Mouse (Mus musculus) MEL (cell line): Measurements from ENCODE around the gene Gm6096. TPM values are rescaled to one million over a fixed set of nuclear protein-coding genes. Genes with fewer than 3 reads are reported as not detected.

Experiments used
- DNase-seq: peaks from one replicate; pipeline ENCODE4 v3.0.0; 2011; ENCODE audit warnings: low read depth, low spot score
- H3K27ac ChIP-seq: 2 replicates; pipeline ENCODE4 v1.5.1; 2012; ENCODE audit warnings: low read depth, mild to moderate bottlenecking, control low read depth, low read length, moderate library complexity; ENCODE audit not compliant: control insufficient read depth
- H3K27me3 ChIP-seq, 2 experiments: fragments of 150-350 bp in 1 of 2; sonication (generic) in 1 of 2; 2 replicates each; pipeline ENCODE4 v1.6.1; 2012; ENCODE audit warnings: low read length in 2 of 2, mild to moderate bottlenecking in 2 of 2, improper control_type of control experiment in 1 of 2, moderate library complexity in 1 of 2; ENCODE audit not compliant: insufficient read depth in 2 of 2, control insufficient read depth in 1 of 2
- H3K36me3 ChIP-seq, 2 experiments: 2 replicates each; pipeline ENCODE4 v1.6.1; 2012 to 2014; ENCODE audit warnings: low read length in 2 of 2, improper control_type of control experiment in 1 of 2, inconsistent platforms in 1 of 2, mild to moderate bottlenecking in 1 of 2; ENCODE audit not compliant: insufficient read depth in 2 of 2, control insufficient read depth in 1 of 2
- H3K4me1 ChIP-seq, 2 experiments: fragments of 150-350 bp in 1 of 2; sonication (generic) in 1 of 2; 2 replicates each; pipeline ENCODE4 v1.6.1; 2012; ENCODE audit warnings: low read length in 2 of 2, improper control_type of control experiment in 1 of 2, mild to moderate bottlenecking in 1 of 2; ENCODE audit not compliant: insufficient read depth in 2 of 2, control insufficient read depth in 1 of 2
- H3K4me3 ChIP-seq, 2 experiments: fragments of 150-350 bp in 1 of 2; sonication (generic) in 1 of 2; 2 replicates each; pipeline ENCODE4 v1.5.1; 2012; ENCODE audit warnings: low read depth in 2 of 2, low read length in 2 of 2, mild to moderate bottlenecking in 2 of 2, moderate library complexity in 2 of 2, control low read depth in 1 of 2, improper control_type of control experiment in 1 of 2; ENCODE audit not compliant: control insufficient read depth in 1 of 2, insufficient read depth in 1 of 2
- H3K79me2 ChIP-seq: 2 replicates; pipeline ENCODE4 v1.6.1; 2012; ENCODE audit warnings: mild to moderate bottlenecking, low read length, moderate library complexity; ENCODE audit not compliant: control insufficient read depth, poor library complexity, insufficient read depth
- H3K9ac ChIP-seq: 2 replicates; pipeline ENCODE4 v1.6.1; 2012; ENCODE audit warnings: low read depth, mild to moderate bottlenecking, control low read depth, low read length, moderate library complexity; ENCODE audit not compliant: control insufficient read depth, poor library complexity, severe bottlenecking
- H3K9me3 ChIP-seq: fragments of 150-350 bp; sonication (generic); replicated peaks from 2 replicates; pipeline ENCODE4 v1.6.1; 2012; ENCODE audit warnings: mild to moderate bottlenecking, low read length, improper control_type of control experiment, moderate library complexity; ENCODE audit not compliant: insufficient read depth
- BHLHE40 ChIP-seq: IDR thresholded peaks from 2 replicates; pipeline ENCODE4 v1.6.1; 2012; ENCODE audit warnings: low read depth, mild to moderate bottlenecking, inconsistent platforms, low read length, improper control_type of control experiment, borderline replicate concordance
- CHD2 ChIP-seq: IDR thresholded peaks from 2 replicates; pipeline ENCODE4 v1.6.1; 2011; ENCODE audit warnings: low read length, improper control_type of control experiment
- E2F4 ChIP-seq: IDR thresholded peaks from 2 replicates; pipeline ENCODE4 v1.6.1; 2011; ENCODE audit warnings: low read depth, low read length, improper control_type of control experiment, borderline replicate concordance
- JUND ChIP-seq: IDR thresholded peaks from 2 replicates; pipeline ENCODE4 v1.6.1; 2011; ENCODE audit warnings: low read depth, mild to moderate bottlenecking, improper control_type of control experiment, low read length
- MAX ChIP-seq: IDR thresholded peaks from 2 replicates; pipeline ENCODE4 v1.6.1; 2011; ENCODE audit warnings: low read length, improper control_type of control experiment
- MAZ ChIP-seq: IDR thresholded peaks from 2 replicates; pipeline ENCODE4 v1.6.1; 2012; ENCODE audit warnings: low read depth, mild to moderate bottlenecking, inconsistent platforms, low read length, improper control_type of control experiment
- MEF2A ChIP-seq: IDR thresholded peaks from 2 replicates; pipeline ENCODE4 v1.6.1; 2014; ENCODE audit warnings: low read depth, mild to moderate bottlenecking, inconsistent platforms, low read length, improper control_type of control experiment; ENCODE audit not compliant: poor library complexity, insufficient replicate concordance, severe bottlenecking; ENCODE audit errors: extremely low read depth
- MYC ChIP-seq: IDR thresholded peaks from 2 replicates; pipeline ENCODE4 v1.6.1; 2011; ENCODE audit warnings: low read depth, mild to moderate bottlenecking, low read length, improper control_type of control experiment, moderate library complexity
- NRF1 ChIP-seq: IDR thresholded peaks from 2 replicates; pipeline ENCODE4 v1.6.1; 2014; ENCODE audit warnings: low read depth, mild to moderate bottlenecking, inconsistent platforms, low read length, improper control_type of control experiment, moderate library complexity; ENCODE audit not compliant: poor library complexity, insufficient read depth, severe bottlenecking
- POLR2A ChIP-seq, 2 experiments: IDR thresholded peaks; 2 replicates each; pipeline ENCODE4 v1.6.1; 2011 to 2012; ENCODE audit warnings: low read length in 2 of 2, mild to moderate bottlenecking in 2 of 2, control low read depth in 1 of 2, improper control_type of control experiment in 1 of 2, low read depth in 1 of 2, moderate library complexity in 1 of 2; ENCODE audit not compliant: control insufficient read depth in 1 of 2, insufficient read depth in 1 of 2, poor library complexity in 1 of 2
- POLR2AphosphoS2 ChIP-seq: IDR thresholded peaks from 2 replicates; pipeline ENCODE4 v1.6.1; 2011; ENCODE audit warnings: low read length, improper control_type of control experiment
- RAD21 ChIP-seq: IDR thresholded peaks from 2 replicates; pipeline ENCODE4 v1.6.1; 2011; ENCODE audit warnings: mild to moderate bottlenecking, low read depth, low read length, improper control_type of control experiment
- RCOR1 ChIP-seq: IDR thresholded peaks from 2 replicates; pipeline ENCODE4 v1.6.1; 2012; ENCODE audit warnings: low read depth, mild to moderate bottlenecking, inconsistent platforms, low read length, improper control_type of control experiment
- SMC3 ChIP-seq: IDR thresholded peaks from 2 replicates; pipeline ENCODE4 v1.6.1; 2011; ENCODE audit warnings: low read depth, low read length, improper control_type of control experiment
- TAL1 ChIP-seq: IDR thresholded peaks from 2 replicates; pipeline ENCODE4 v1.6.1; 2012; ENCODE audit warnings: mild to moderate bottlenecking, inconsistent platforms, low read length, moderate library complexity, mixed read lengths
- TCF12 ChIP-seq: IDR thresholded peaks from 2 replicates; pipeline ENCODE4 v1.6.1; 2014; ENCODE audit warnings: low read depth, mild to moderate bottlenecking, inconsistent platforms, low read length, improper control_type of control experiment, moderate library complexity
- UBTF ChIP-seq: IDR thresholded peaks from 2 replicates; pipeline ENCODE4 v1.6.1; 2012; ENCODE audit warnings: low read depth, mild to moderate bottlenecking, inconsistent platforms, low read length, improper control_type of control experiment, moderate library complexity, borderline replicate concordance; ENCODE audit not compliant: insufficient read depth
- USF2 ChIP-seq, 2 experiments: IDR thresholded peaks; 2 replicates each; pipeline ENCODE4 v1.6.1; 2011 to 2012; ENCODE audit warnings: improper control_type of control experiment in 2 of 2, low read length in 2 of 2, borderline replicate concordance in 1 of 2, inconsistent platforms in 1 of 2, low read depth in 1 of 2, mild to moderate bottlenecking in 1 of 2; ENCODE audit not compliant: insufficient read depth in 1 of 2
- ZKSCAN1 ChIP-seq: IDR thresholded peaks from 2 replicates; pipeline ENCODE4 v1.6.1; 2012; ENCODE audit warnings: low read depth, mild to moderate bottlenecking, inconsistent platforms, low read length, improper control_type of control experiment, moderate library complexity
- ZMIZ1 ChIP-seq: IDR thresholded peaks from 2 replicates; pipeline ENCODE4 v1.6.1; 2012; ENCODE audit warnings: low read depth, mild to moderate bottlenecking, inconsistent platforms, low read length, improper control_type of control experiment, moderate library complexity
- ZNF384 ChIP-seq: IDR thresholded peaks from 2 replicates; pipeline ENCODE4 v1.6.1; 2012; ENCODE audit warnings: low read depth, mild to moderate bottlenecking, inconsistent platforms, low read length, improper control_type of control experiment
- polyA plus RNA-seq, 2 experiments: library from polyadenylated mRNA; stranded (reverse) in 1 of 2; unstranded in 1 of 2; fragments of >175 nt in 1 of 2; fragments of >200 nt in 1 of 2; gene quantifications; 2 replicates each; pipeline versions ENCODE4 v1.2.1 to v1.2.4; 2012; ENCODE audit warnings: low replicate concordance in 2 of 2, low read depth in 1 of 2; ENCODE audit not compliant: insufficient read length in 2 of 2, insufficient read depth in 1 of 2, missing spikeins in 1 of 2
- total RNA-seq: library from RNA; depleted of rRNA; stranded (reverse); fragments of 300-350 nt; gene quantifications from 2 replicates; pipeline ENCODE4 v1.2.3, GENCODE M21; 2012; rRNA removed

Gm6096 gene
- total and polyA plus RNA-seq, 3 experiments: not detected

- TF ChIP-seq RCOR1 (no peak), ZNF384 (no peak), JUND (no peak), UBTF (no peak), MEF2A (no peak), BHLHE40 (no peak), USF2 (IDR thresholded peaks at IDR 0.05; ENCODE audit: borderline replicate concordance in 1 of 2, insufficient read depth in 1 of 2, low read depth in 1 of 2, low read length in 2 of 2) (no peak), MYC (no peak), POLR2A (IDR thresholded peaks at IDR 0.05; ENCODE audit: control insufficient read depth in 1 of 2, insufficient read depth in 1 of 2, low read depth in 1 of 2, low read length in 2 of 2, poor library complexity in 1 of 2) (no peak), ZMIZ1 (no peak), RAD21 (no peak), E2F4 (no peak), MAZ (no peak), MAX (no peak), TAL1 (no peak), POLR2AphosphoS2 (no peak), SMC3 (no peak), CHD2 (no peak), NRF1 (no peak)
- H3K79me2 ChIP-seq: no peaks in the 10 kb centered on the region; the same call in 1 of the 2 replicates
Measured at GRCm38 (mm10) chr7:34296124-34296523, 45.3 kb downstream of the Gm6096 start.

GRCm38 (mm10) chr7:34298818-34299217 is 48.0 kb downstream of the Gm6096 start:
- no peaks in the 10 kb centered on the region for H3K9me3 ChIP-seq
- TF ChIP-seq TCF12 (no peak), MYC (no peak), SMC3 (no peak), ZMIZ1 (no peak), ZKSCAN1 (no peak), UBTF (no peak), RAD21 (no peak)

More at GRCm38 (mm10) chr7:34296124-34296523, 45.3 kb downstream of the Gm6096 start:
- no peak for DNase-seq
- Histone ChIP-seq H3K27ac (no peak overlapping the region), H3K4me1 (peaks cover 0 to 2% of the 10 kb centered on the region in 2 experiments; a peak in 1 of 4 replicates), H3K9me3 (no peaks in the 10 kb centered on the region), H3K9ac (no peak overlapping the region), H3K36me3 (peaks cover 0 to 5% of the 10 kb centered on the region in 2 experiments; a peak in 2 of 4 replicates), H3K4me3 (no peak overlapping the region), H3K27me3 (no peaks in the 10 kb centered on the region)

More at GRCm38 (mm10) chr7:34298818-34299217, 48.0 kb downstream of the Gm6096 start:
- Histone ChIP-seq H3K4me3 (no peak overlapping the region), H3K27ac (no peak overlapping the region), H3K4me1 (no peaks in the 10 kb centered on the region), H3K9ac (no peak overlapping the region), H3K27me3 (no peaks in the 10 kb centered on the region), H3K36me3 (no peaks in the 10 kb centered on the region; a peak in 1 of 4 replicates), H3K79me2 (no peaks in the 10 kb centered on the region)
- no peak for DNase-seq

Other genes starting within 250 kb of the Gm6096 start
- gene Scgb2b27, start 237.1 kb upstream of the Gm6096 start, total RNA-seq: not detected in 2 replicates
- not detected for gene Scgb2b27, start 237.1 kb upstream of the Gm6096 start, polyA plus RNA-seq
- gene Scgb1b27, start 229.6 kb upstream of the Gm6096 start, total RNA-seq: not detected in 2 replicates
- not detected for gene Scgb1b27, start 229.6 kb upstream of the Gm6096 start, polyA plus RNA-seq
- gene Scgb1b30, start 155.6 kb upstream of the Gm6096 start, total RNA-seq: not detected in 2 replicates
- gene Scgb1b30, start 155.6 kb upstream of the Gm6096 start, polyA plus RNA-seq: not detected
- not detected in 2 replicates for gene Wtip, start 117.8 kb upstream of the Gm6096 start, total RNA-seq
- gene Wtip, start 117.8 kb upstream of the Gm6096 start, polyA plus RNA-seq: not detected
- 207 and 210 TPM in 2 replicates for gene Uba2, start 81.4 kb upstream of the Gm6096 start, total RNA-seq
- gene Uba2, start 81.4 kb upstream of the Gm6096 start, polyA plus RNA-seq: 100 to 1,000 TPM in 1 of 2 experiments, not detected in 1; 201 TPM
- 25.7 and 29.5 TPM in 2 replicates for gene Pdcd2l, start 54.4 kb upstream of the Gm6096 start, total RNA-seq
- gene Pdcd2l, start 54.4 kb upstream of the Gm6096 start, polyA plus RNA-seq: 10 to 100 TPM in 1 of 2 experiments, not detected in 1; 26.6 TPM
- 270 and 388 TPM in 2 replicates for gene Gpi1, start 20.7 kb upstream of the Gm6096 start, total RNA-seq
- 1,000 to 10,000 TPM in 1 of 2 experiments, 100 to 1,000 TPM in 1; 727 to 1,355 TPM for gene Gpi1, start 20.7 kb upstream of the Gm6096 start, polyA plus RNA-seq
- gene 4931406P16Rik, start 62.5 kb downstream of the Gm6096 start, total RNA-seq: 7.8 and 9.5 TPM in 2 replicates
- gene 4931406P16Rik, start 62.5 kb downstream of the Gm6096 start, polyA plus RNA-seq: 10 to 100 TPM in 1 of 2 experiments, not detected in 1; 18.0 TPM
- 66.4 and 70.1 TPM in 2 replicates for gene Lsm14a, start 142.3 kb downstream of the Gm6096 start, total RNA-seq
- 100 to 1,000 TPM; 233 to 371 TPM for gene Lsm14a, start 142.3 kb downstream of the Gm6096 start, polyA plus RNA-seq